Mouse (Mus musculus) spleen, adult 2 months (tissue): ENCODE measurements around the gene Baz1b.

Source experiments
- CTCF ChIP-seq: fragments of 200-500 bp; IDR thresholded peaks from 2 replicates; pipeline ENCODE4 v1.5.1; 2011; ENCODE audit warnings: mild to moderate bottlenecking, inconsistent platforms; ENCODE audit not compliant: insufficient read depth, insufficient read length, insufficient replicate concordance; ENCODE audit errors: extremely low read depth
- POLR2A ChIP-seq: fragments of 200-500 bp; IDR thresholded peaks from 2 replicates; pipeline ENCODE4 v1.6.1; 2011; ENCODE audit warnings: low read depth, low read length, inconsistent platforms

DNA sequence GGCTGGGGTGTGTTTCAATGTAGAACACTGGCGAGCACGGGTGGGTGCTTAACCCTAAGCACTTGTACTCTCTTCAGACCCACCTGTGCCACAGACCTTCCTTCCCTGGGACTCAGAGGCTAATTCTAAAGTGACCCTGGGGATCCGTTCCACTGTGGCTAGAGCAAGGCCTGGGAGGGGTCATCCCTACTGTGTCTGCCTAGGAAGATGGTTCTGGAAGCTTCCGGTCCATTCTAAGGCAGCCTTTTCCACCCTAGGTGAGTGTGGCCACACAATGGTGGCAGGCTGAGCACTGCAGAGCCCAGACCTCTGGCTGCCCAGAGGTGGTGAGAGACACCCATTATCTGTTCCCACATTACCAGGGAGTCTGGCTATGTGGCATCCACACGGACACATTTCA is 99.9 kb downstream of the Baz1b start:
- TF ChIP-seq CTCF (no peak), POLR2A (no peak)
